Mouse (Mus musculus): ENCODE results near the gene Cox8b. TPM values are rescaled to one million over a fixed set of nuclear protein-coding genes. Genes with fewer than 3 reads are reported as not detected.

Gene Cox8b
- polyA plus RNA-seq (2012; ENCODE audit: insufficient read depth, low replicate concordance): not detected in 2 replicates

GRCm38 (mm10) chr7:140900220-140900619, at the start of gene Cox8b:
TSS of gene Cox8b (minus strand) at chr7:140900446.
- no peaks in the 10 kb centered on the region for H3K27me3 ChIP-seq (replicated peaks)
- no peaks in the 10 kb centered on the region for H3K9me3 ChIP-seq
- no peak for TF ChIP-seq FLI1 (IDR thresholded peaks at IDR 0.05; ENCODE audit: low read length)
- no peak for TF ChIP-seq GATA1 (IDR thresholded peaks at IDR 0.05; ENCODE audit: borderline replicate concordance, low read length)
- H3K4me1 ChIP-seq: peaks cover 30% of the 10 kb centered on the region
- H3K36me3 ChIP-seq (replicated peaks; ENCODE audit: low read length): peaks cover 60% of the 10 kb centered on the region
- H3K4me3 ChIP-seq (replicated peaks): no peak within 1 kb of the TSS

GRCm38 (mm10) chr7:140949255-140949654, 49.0 kb upstream of the Cox8b start:
- Histone ChIP-seq H3K27me3 (replicated peaks) (no peaks in the 10 kb centered on the region), H3K4me1 (peaks cover 100% of the 10 kb centered on the region), H3K36me3 (replicated peaks; ENCODE audit: low read length) (peaks cover 100% of the 10 kb centered on the region), H3K4me3 (replicated peaks) (no peak overlapping the region), H3K9me3 (no peaks in the 10 kb centered on the region)
- TF ChIP-seq FLI1 (IDR thresholded peaks at IDR 0.05; ENCODE audit: low read length) (no peak), GATA1 (IDR thresholded peaks at IDR 0.05; ENCODE audit: borderline replicate concordance, low read length) (no peak)

- no peaks in the 10 kb centered on the region for H3K27me3 ChIP-seq (replicated peaks)
- H3K4me3 ChIP-seq (replicated peaks): peak overlapping the region; percentile 48
- peaks cover 100% of the 10 kb centered on the region for H3K4me1 ChIP-seq
- no peak for TF ChIP-seq FLI1 (IDR thresholded peaks at IDR 0.05; ENCODE audit: low read length)
- no peak for TF ChIP-seq GATA1 (IDR thresholded peaks at IDR 0.05; ENCODE audit: borderline replicate concordance, low read length)
- H3K36me3 ChIP-seq (replicated peaks; ENCODE audit: low read length): peaks cover 100% of the 10 kb centered on the region
- H3K9me3 ChIP-seq: no peaks in the 10 kb centered on the region
These were observed 47.9 kb upstream of the Cox8b start for GRCm38 (mm10) chr7:140948161-140948560.

- Histone ChIP-seq H3K4me3 (replicated peaks) (peak overlapping the region; percentile 84), H3K36me3 (replicated peaks; ENCODE audit: low read length) (peaks cover 93% of the 10 kb centered on the region), H3K9me3 (no peaks in the 10 kb centered on the region), H3K27me3 (replicated peaks) (no peaks in the 10 kb centered on the region), H3K4me1 (peaks cover 100% of the 10 kb centered on the region)
- TF ChIP-seq FLI1 (IDR thresholded peaks at IDR 0.05; ENCODE audit: low read length) (0 out of 2 replicates have a peak, but pooled peaks have one; percentile 15), GATA1 (IDR thresholded peaks at IDR 0.05; ENCODE audit: borderline replicate concordance, low read length) (peak; percentile 93)
These were observed 46.7 kb upstream of the Cox8b start for GRCm38 (mm10) chr7:140946980-140947379.

GRCm38 (mm10) chr7:140946311-140946710, 46.1 kb upstream of the Cox8b start:
- peaks cover 86% of the 10 kb centered on the region for H3K36me3 ChIP-seq (replicated peaks; ENCODE audit: low read length)
- peaks cover 97% of the 10 kb centered on the region for H3K4me1 ChIP-seq
- peak overlapping the region; percentile 16 for H3K4me3 ChIP-seq (replicated peaks)
- no peak for TF ChIP-seq GATA1 (IDR thresholded peaks at IDR 0.05; ENCODE audit: borderline replicate concordance, low read length)
- TF ChIP-seq FLI1 (IDR thresholded peaks at IDR 0.05; ENCODE audit: low read length): no peak
- H3K9me3 ChIP-seq: no peaks in the 10 kb centered on the region
- no peaks in the 10 kb centered on the region for H3K27me3 ChIP-seq (replicated peaks)

GRCm38 (mm10) chr7:140945247-140945646, 45.0 kb upstream of the Cox8b start:
- TF ChIP-seq FLI1 (IDR thresholded peaks at IDR 0.05; ENCODE audit: low read length) (no peak), GATA1 (IDR thresholded peaks at IDR 0.05; ENCODE audit: borderline replicate concordance, low read length) (no peak)
- H3K4me3 ChIP-seq (replicated peaks): no peak overlapping the region
- H3K4me1 ChIP-seq: peaks cover 97% of the 10 kb centered on the region
- no peaks in the 10 kb centered on the region for H3K9me3 ChIP-seq
- H3K27me3 ChIP-seq (replicated peaks): no peaks in the 10 kb centered on the region
- peaks cover 76% of the 10 kb centered on the region for H3K36me3 ChIP-seq (replicated peaks; ENCODE audit: low read length)

GRCm38 (mm10) chr7:140944236-140944635, 44.0 kb upstream of the Cox8b start:
- H3K27me3 ChIP-seq (replicated peaks): no peaks in the 10 kb centered on the region
- H3K9me3 ChIP-seq: no peaks in the 10 kb centered on the region
- no peak overlapping the region for H3K4me3 ChIP-seq (replicated peaks)
- TF ChIP-seq GATA1 (IDR thresholded peaks at IDR 0.05; ENCODE audit: borderline replicate concordance, low read length) (no peak), FLI1 (IDR thresholded peaks at IDR 0.05; ENCODE audit: low read length) (no peak)
- H3K36me3 ChIP-seq (replicated peaks; ENCODE audit: low read length): peaks cover 66% of the 10 kb centered on the region
- H3K4me1 ChIP-seq: peaks cover 97% of the 10 kb centered on the region

- peak overlapping the region; percentile 5 for H3K4me3 ChIP-seq (replicated peaks)
- H3K9me3 ChIP-seq: no peaks in the 10 kb centered on the region
- H3K36me3 ChIP-seq (replicated peaks; ENCODE audit: low read length): peaks cover 57% of the 10 kb centered on the region
- H3K27me3 ChIP-seq (replicated peaks): no peaks in the 10 kb centered on the region
- TF ChIP-seq GATA1 (IDR thresholded peaks at IDR 0.05; ENCODE audit: borderline replicate concordance, low read length) (no peak), FLI1 (IDR thresholded peaks at IDR 0.05; ENCODE audit: low read length) (no peak)
- peaks cover 96% of the 10 kb centered on the region for H3K4me1 ChIP-seq
These were observed 43.1 kb upstream of the Cox8b start for GRCm38 (mm10) chr7:140943356-140943755.

- peaks cover 91% of the 10 kb centered on the region for H3K4me1 ChIP-seq
- peak overlapping the region; percentile 51 for H3K4me3 ChIP-seq (replicated peaks)
- H3K27me3 ChIP-seq (replicated peaks): no peaks in the 10 kb centered on the region
- H3K9me3 ChIP-seq: no peaks in the 10 kb centered on the region
- H3K36me3 ChIP-seq (replicated peaks; ENCODE audit: low read length): peaks cover 51% of the 10 kb centered on the region
- no peak for TF ChIP-seq FLI1 (IDR thresholded peaks at IDR 0.05; ENCODE audit: low read length)
- no peak for TF ChIP-seq GATA1 (IDR thresholded peaks at IDR 0.05; ENCODE audit: borderline replicate concordance, low read length)
These were observed 42.6 kb upstream of the Cox8b start for GRCm38 (mm10) chr7:140942811-140943210.

GRCm38 (mm10) chr7:140942341-140942740, 42.1 kb upstream of the Cox8b start:
- Histone ChIP-seq H3K4me3 (replicated peaks) (peak overlapping the region; percentile 93), H3K27me3 (replicated peaks) (no peaks in the 10 kb centered on the region), H3K4me1 (peaks cover 86% of the 10 kb centered on the region), H3K9me3 (no peaks in the 10 kb centered on the region), H3K36me3 (replicated peaks; ENCODE audit: low read length) (peaks cover 47% of the 10 kb centered on the region)
- TF ChIP-seq GATA1 (IDR thresholded peaks at IDR 0.05; ENCODE audit: borderline replicate concordance, low read length) (no peak), FLI1 (IDR thresholded peaks at IDR 0.05; ENCODE audit: low read length) (no peak)

All from megakaryocyte, embryonic 14.5 days (primary cell).